Mouse (Mus musculus) stomach, postnatal 0 days (tissue): ENCODE data around the gene Foxk1.

ENCODE experiments used
- CTCF ChIP-seq: IDR thresholded peaks from 2 replicates; pipeline ENCODE4 v1.5.1; 2016; ENCODE audit warnings: antibody characterized with exemption, low read depth, mild to moderate bottlenecking, moderate library complexity
- EP300 ChIP-seq: optimal IDR thresholded peaks from 2 replicates; pipeline ENCODE3; 2016; ENCODE audit warnings: antibody characterized with exemption

DNA sequence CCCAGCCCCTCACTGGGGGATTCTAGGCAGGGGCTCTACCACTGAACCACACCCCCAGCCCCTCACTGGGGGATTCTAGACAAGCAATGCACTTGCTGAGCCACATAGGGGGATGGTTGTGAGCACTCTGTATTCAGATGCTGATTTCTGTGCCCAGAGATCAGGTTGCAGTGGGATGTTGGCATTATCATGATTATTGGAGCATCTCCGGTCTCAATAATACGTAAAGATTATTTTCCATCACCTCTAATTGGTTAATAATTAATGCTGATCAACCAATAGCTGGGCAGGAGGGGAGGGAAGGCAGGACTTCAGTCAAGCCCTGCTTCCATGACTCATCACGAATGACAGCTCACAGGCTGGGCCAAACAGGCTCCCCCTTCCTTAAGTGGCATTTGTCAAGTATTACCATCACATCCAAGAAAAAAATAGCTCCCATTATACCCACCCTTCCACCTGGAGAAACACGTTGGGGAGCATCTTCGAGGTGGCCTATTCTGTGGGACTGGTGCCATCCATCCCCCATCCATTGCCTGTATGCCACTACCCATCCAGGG, 48.9 kb upstream of the Foxk1 start:
- TF ChIP-seq CTCF (no peak), EP300 (no peak)
